Mouse (Mus musculus) ovary, adult 18-20 months (tissue): ENCODE measurements at regions not wholly inside any gene's neighbourhood (a gene's known extent, or its start where the extent isn't known, plus 50 kb on each side); places are given as distances from the start of the nearest gene placed in this dataset.

Experiments used
- DNase-seq: peaks from one replicate; pipeline ENCODE4 v3.0.0; 2022; ENCODE audit warnings: low spot score, mixed read lengths

GRCm38 (mm10) chr16:55663946-55664345 lies 174.8 kb downstream of the Nfkbiz start:
- DNase-seq, result no peak

GRCm38 (mm10) chr16:55636667-55637450 lies 201.8 kb downstream of the Nfkbiz start:
- DNase-seq, result no peak

GRCm38 (mm10) chr16:55636224-55636623 lies 202.5 kb downstream of the Nfkbiz start:
- DNase-seq, result no peak

- no peak for DNase-seq
Measured at GRCm38 (mm10) chr16:55634691-55635090, 204.0 kb downstream of the Nfkbiz start.

GRCm38 (mm10) chr16:55632220-55632619 lies 206.5 kb downstream of the Nfkbiz start:
- no peak for DNase-seq

- no peak for DNase-seq
Measured at GRCm38 (mm10) chr16:55631637-55632036, 207.1 kb downstream of the Nfkbiz start.

- no peak for DNase-seq
Measured at GRCm38 (mm10) chr16:55631048-55631447, 207.7 kb downstream of the Nfkbiz start.

- DNase-seq, result no peak
Measured at GRCm38 (mm10) chr16:55627531-55627930, 211.2 kb downstream of the Nfkbiz start.

- DNase-seq, result no peak
Measured at GRCm38 (mm10) chr16:55623422-55623821, 215.3 kb downstream of the Nfkbiz start.

- no peak for DNase-seq
Measured at GRCm38 (mm10) chr16:55619731-55620130, 219.0 kb downstream of the Nfkbiz start.

- no peak for DNase-seq
Measured at GRCm38 (mm10) chr16:55617958-55618357, 220.7 kb downstream of the Nfkbiz start.

GRCm38 (mm10) chr16:55617506-55617905 lies 221.2 kb downstream of the Nfkbiz start:
- DNase-seq, result no peak

- no peak for DNase-seq
Measured at GRCm38 (mm10) chr16:55616408-55617120, 222.1 kb downstream of the Nfkbiz start.

- no peak for DNase-seq
Measured at GRCm38 (mm10) chr16:55612873-55613272, 225.8 kb downstream of the Nfkbiz start.

GRCm38 (mm10) chr16:55612001-55612400 lies 226.7 kb downstream of the Nfkbiz start:
- no peak for DNase-seq

GRCm38 (mm10) chr16:55611172-55611571 lies 227.5 kb downstream of the Nfkbiz start:
- no peak for DNase-seq

- no peak for DNase-seq
Measured at GRCm38 (mm10) chr16:55608361-55608760, 230.3 kb downstream of the Nfkbiz start.

- DNase-seq, result no peak
Measured at GRCm38 (mm10) chr16:55606447-55607239, 232.1 kb downstream of the Nfkbiz start.

- DNase-seq, result no peak
Measured at GRCm38 (mm10) chr16:55603611-55604010, 235.1 kb downstream of the Nfkbiz start.

- no peak for DNase-seq
Measured at GRCm38 (mm10) chr16:55589382-55589956, 249.2 kb downstream of the Nfkbiz start.

- no peak for DNase-seq
Measured at GRCm38 (mm10) chr16:55587138-55587537, 251.6 kb downstream of the Nfkbiz start.

- DNase-seq, result no peak
Measured at GRCm38 (mm10) chr16:55582906-55583305, 255.8 kb downstream of the Nfkbiz start.
